Mouse (Mus musculus) regulatory T cell (primary cell): ENCODE data around the gene Fthl17c.
"Not testable (repeated sequence)": the region's sequence is repeated elsewhere in the genome, so short reads cannot be mapped to it uniquely, and the experiment has no call there.

Source experiments
- in situ Hi-C: fragments of 300-600 bp; cut with MboI, MseI; formaldehyde crosslinking; loops from one replicate; pipeline ENCODE4 v1.15.1; 2025; ENCODE audit warnings: high pct_unique_total_duplicates

The Fthl17c gene

DNA sequence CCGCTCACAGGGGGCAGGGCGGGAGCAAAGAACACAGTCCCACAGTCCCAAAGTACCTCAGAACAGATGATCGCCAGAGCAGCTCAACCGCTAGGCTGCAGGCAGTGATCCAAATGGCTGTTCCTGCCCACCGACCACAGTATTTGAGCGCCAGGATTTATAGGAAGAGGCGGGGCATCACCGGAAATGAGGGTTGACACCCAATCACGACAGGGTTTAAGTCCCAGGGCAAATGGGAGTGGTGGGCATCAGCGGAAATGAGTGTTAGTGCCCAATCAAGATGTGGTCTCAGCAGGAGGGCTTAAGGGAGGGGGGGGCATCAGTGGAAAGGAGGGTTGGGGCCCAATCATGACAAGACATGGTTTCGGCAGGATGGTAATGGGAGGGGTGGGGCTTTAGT is at the start of gene Fthl17c:
Gene Fthl17c, minus strand, starts transcription at position 101 of the 400 bp plus-strand sequence.
- in situ Hi-C loops, result loop anchor here (10.0 kb wide), 1 partner anchor 68 kb away; no protein-coding TSS in a partner anchor

DNA sequence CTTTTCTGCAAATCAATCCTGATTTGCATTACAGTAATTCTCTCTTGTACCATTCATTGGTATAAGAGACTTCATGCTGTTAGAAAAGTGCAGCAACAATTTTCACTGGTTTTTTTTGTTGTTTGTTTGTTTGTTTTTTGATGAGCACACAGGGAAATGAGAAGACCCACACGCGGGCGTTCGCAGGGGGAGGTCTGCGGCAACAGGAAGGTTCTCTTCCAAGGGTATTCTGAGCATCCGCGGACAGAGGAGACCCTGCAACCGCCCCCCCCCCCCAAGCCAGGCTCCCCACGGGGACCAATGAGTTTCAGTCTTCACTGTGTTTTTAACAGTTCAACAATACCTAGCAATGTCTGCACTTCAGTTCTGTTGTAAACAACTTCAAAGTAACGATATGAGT is 43.1 kb upstream of the Fthl17c start:
- in situ Hi-C loops, result no loop called here

- in situ Hi-C loops, result no loop called here
Observed at GRCm38 (mm10) chrX:9016079-9016478, 39.7 kb upstream of the Fthl17c start.

GRCm38 (mm10) chrX:8986655-8987054 is 10.3 kb upstream of the Fthl17c start, which contains the start of gene Fthl17d:
TSS of gene Fthl17d (minus strand) at chrX:8986755.
- in situ Hi-C loops, result not testable (repeated sequence)

DNA sequence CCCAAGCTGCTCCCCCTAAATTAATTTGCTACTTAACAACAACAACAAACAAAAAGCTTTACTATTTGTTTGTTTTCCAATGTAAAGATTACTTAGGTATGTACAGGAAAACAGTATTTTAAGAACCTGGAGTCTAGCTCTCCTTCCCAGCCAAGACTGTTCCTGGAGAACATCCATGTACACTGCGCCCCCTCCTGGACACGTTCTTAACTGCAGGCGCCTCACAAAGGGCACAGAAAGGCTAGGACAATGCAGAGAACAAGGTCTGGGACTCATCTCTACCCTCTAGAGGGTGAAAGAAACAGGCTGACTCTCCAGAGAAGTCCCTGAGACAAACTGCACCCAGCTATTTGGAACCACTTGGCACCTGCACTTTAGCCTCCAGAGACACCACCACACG is 11.7 kb downstream of the Fthl17c start:
- in situ Hi-C loops, result not testable (repeated sequence)

GRCm38 (mm10) chrX:8962875-8963274 is 13.5 kb downstream of the Fthl17c start, which contains the start of gene Fthl17b:
TSS of gene Fthl17b (minus strand) at chrX:8962975.
- in situ Hi-C loops, result not testable (repeated sequence)

- in situ Hi-C loops, result not testable (repeated sequence)
Observed at GRCm38 (mm10) chrX:8948130-8948805, 28.1 kb downstream of the Fthl17c start.

DNA sequence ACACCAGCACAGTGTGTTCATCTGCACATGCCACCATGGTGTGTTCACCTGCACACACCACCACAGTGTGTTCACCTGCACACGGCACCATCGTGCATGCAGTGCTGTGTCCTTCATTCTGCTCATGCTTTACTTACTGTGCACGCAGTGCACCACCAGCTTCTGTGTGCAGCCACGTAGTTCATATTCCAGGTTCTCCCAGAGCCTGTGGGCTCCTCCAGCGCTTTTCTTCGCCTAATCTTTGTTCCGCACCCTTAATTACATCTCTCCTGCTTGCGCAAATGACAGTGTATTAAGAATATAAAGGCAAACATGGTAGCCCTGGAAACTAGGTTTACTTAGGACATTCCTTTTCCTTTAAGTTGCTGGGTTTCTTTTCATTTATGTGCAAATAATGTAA is 32.3 kb downstream of the Fthl17c start:
- in situ Hi-C loops, result no loop called here

- in situ Hi-C loops, result no loop called here
Observed at GRCm38 (mm10) chrX:8927308-8927707, 49.1 kb downstream of the Fthl17c start.
